Mouse (Mus musculus) frontal cortex, adult 2 months (tissue): Measurements from ENCODE around the gene Nell2. TPM values are rescaled to one million over a fixed set of nuclear protein-coding genes. Genes with fewer than 3 reads are reported as not detected.
A peak's percentile ranks its signal among the peaks of the same experiment; 100 is the strongest.
"Not testable (repeated sequence)": the region's sequence is repeated elsewhere in the genome, so short reads cannot be mapped to it uniquely, and the experiment has no call there.

Source experiments
- DNase-seq, 2 experiments: peaks; one replicate each; pipeline ENCODE4 v3.0.0; 2022; ENCODE audit warnings: low spot score in 1 of 2; ENCODE audit errors: extremely low spot score in 1 of 2
- polyA plus RNA-seq: library from polyadenylated mRNA; depleted of rRNA; stranded (reverse); fragments of >200 nt; gene quantifications from 2 replicates; pipeline ENCODE4 v1.2.3, GENCODE M21; 2012; rRNA removed

Nell2 gene
- polyA plus RNA-seq, result 243 and 292 TPM in 2 replicates

DNA sequence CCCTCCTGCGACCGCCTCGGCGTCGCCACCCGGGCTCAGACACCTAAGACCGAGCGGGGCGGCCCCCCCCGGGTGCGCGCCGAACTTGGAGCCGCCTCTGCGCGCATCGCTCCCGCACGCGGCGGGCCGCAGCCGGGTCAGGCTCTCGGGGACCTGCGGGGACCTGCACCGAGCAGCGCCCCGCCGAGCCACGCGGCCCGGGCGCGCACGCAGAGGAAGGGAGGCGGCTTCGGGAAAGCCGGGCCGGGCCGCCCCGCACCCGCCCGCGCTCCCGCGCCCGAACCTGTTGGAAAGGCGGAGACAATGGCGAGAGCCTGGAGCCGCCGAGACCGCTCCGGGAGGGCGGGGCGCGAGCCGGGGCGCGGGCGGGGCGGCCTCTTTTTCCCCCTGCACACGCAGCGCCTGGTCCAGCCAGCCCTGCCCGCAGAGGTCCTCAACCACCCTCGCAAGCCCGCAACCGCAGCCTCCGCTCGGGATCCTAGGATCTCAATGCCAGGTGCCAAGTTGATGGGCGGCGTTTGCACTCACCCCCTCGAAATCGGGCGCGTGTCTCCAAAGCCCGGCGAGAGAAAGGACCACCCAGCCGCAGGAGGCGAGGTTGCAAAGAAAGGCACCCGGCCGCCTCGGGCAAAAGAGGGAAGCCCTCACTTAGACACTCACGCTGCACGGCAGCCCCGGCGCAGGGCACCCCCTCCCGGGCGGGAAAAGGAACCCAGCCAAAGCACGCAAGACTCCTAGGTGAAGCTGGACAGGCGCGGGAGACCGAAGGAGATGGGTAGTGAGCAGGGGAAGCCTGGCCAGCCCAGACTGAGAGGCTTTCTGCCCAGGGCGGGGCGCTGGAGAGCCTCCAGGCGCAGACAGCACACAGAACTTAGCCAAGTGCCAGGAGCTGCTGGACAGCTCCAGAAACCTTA lies at the start of gene Nell2:
Nell2 (minus strand) TSS at position 612 of the 914 bp plus-strand sequence.
- DNase-seq, result peak in 1 of 2 experiments; percentile 74

DNA sequence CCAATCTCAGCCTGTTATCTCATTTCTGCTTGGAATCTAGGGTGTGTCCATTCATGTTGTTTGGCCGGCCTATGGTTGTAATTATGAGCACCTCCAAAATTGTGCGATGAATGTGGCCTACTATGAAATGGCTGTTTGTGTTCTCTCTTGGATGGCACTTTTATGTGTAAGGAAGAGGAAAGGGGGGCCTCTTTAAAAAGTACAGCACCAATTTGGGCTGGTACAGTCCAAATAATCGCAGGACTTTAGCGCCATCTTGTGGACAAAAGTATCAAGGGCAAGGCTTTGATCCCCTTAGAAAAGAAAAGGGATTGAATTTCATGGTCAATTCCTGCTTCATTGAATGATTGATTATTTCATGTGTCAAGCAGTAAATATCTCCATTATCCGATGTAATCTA lies 46.3 kb upstream of the Nell2 start:
- DNase-seq, result peak; percentile 25 to 92

- peak in 1 of 2 experiments; percentile 39 for DNase-seq
Measured at GRCm38 (mm10) chr15:95569606-95570005, 41.2 kb upstream of the Nell2 start.

DNA sequence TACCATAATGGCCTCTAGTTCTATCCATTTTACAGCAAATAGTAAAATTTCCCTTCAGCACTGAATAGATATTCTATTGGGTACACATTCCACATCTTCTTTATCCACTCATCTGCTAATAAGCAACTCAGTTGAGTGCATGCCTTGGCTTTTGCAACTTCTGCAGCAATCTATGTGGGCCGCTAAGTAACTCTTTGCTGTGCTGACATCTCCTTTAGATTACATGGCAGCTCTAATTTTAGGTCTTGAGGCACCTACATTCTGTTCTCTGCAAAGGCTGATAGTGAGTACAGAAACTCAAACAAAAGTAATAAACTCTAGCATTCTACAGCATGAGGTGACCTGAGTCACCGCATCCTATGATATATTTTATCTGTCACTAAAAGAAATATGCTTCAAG lies 36.8 kb upstream of the Nell2 start:
- no peak for DNase-seq

GRCm38 (mm10) chr15:95561303-95561702 lies 32.9 kb upstream of the Nell2 start:
- DNase-seq, result no peak

GRCm38 (mm10) chr15:95550011-95550410 lies 21.7 kb upstream of the Nell2 start:
- no peak for DNase-seq

GRCm38 (mm10) chr15:95542632-95543031 lies 14.3 kb upstream of the Nell2 start:
- DNase-seq, result no peak

- DNase-seq, result peak in 1 of 2 experiments; percentile 55
Measured at GRCm38 (mm10) chr15:95536724-95537123, 8.4 kb upstream of the Nell2 start.

DNA sequence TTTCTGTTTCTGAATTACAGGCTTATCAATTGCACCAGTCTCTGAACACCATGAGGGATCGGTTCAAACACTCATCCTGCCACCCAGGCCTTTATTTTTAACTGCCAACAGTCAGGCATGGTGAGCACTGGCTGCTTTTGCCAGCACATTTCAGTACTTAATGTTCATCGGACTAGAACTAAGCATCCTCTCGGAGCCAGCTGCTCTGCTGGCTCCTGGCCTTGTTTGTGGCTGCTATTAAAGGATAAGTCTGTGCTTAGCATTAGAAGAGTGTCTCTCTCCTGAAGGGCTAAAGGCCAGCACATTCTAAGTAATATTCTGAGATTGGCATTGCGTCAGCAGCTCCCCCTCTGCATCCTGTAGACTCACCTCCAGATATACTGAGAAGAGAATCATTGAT lies 7.9 kb upstream of the Nell2 start:
- no peak for DNase-seq

GRCm38 (mm10) chr15:95534644-95535043 lies 6.3 kb upstream of the Nell2 start:
- peak in 1 of 2 experiments; percentile 50 for DNase-seq

DNA sequence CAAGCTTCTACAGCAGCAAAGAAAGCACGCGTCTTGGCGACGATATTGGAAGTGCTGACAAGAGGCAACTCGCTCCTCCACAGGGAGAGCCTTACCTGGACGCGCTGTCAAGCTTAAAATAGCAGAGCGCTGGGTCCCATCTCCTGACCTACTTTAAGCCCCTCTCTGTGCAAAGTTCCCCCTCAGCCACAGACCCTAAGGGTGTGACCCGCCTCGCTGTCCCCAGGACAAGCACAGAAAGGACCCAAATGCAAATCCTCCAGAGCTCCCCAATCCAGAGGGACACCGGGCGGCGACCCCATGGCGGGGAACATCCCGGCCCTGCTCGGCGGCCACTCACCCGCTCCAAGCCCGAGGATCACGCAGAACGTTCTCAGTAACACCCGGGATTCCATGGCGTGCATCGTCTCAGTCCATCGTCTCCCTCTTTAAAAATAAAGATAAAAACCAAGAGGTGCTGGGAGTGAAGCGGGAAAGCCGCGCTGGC lies 855 bp downstream of the Nell2 start:
- DNase-seq, result no peak

DNA sequence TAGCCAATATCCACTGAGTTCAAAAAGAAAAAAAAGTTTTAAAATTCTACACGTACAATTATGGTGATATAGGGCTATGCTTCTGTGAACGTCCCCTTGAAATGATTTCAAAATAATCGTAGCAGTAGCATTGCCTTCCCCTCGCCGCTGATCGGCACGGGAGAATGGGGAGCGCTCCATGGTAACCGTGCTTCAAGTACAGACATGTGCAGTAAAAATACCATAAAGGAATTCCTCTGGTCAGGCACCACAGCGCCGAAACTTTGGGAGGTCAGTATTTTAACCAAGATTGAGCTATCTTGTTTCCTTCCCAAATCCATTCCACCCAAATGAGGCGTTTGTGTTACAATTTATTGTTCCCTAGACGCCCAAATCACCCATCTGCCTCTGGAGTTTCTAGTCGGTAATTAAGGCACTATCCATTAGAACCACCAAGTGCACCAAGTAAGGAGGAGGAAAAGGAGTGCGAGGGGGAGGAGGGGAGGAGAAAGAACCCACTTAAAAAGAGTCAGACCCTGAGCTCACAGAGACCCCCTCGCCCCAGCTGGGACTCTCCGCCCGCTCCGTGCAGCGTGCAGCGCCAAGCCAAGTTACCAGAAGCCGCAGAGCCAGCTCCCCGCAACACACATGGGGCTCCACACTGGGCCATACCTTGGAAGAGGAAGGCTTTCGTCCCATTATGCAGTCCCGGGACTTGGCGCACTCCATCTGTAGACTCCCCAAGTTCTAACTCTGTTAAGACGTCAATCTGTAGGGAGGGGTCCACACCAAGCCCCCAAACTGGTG lies 1.5 kb downstream of the Nell2 start:
- DNase-seq, result no peak

DNA sequence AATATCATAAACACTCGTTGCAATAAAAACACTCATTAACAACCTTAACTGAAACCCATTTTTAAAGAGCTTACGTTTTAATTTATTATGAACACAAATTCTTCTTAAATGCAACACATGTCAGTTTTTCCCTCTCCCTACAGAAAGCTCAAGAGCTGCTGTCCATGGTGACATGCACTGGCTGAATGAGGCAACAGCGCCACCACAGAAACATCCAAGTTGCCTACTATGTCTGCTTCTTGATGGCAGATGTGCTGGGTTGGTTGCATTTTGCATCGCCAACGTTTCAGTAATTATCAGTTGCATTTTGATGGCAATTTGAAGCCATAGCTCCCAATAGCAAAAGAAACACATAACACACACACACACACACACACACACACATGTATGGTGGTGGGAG lies 2.4 kb downstream of the Nell2 start:
- peak in 1 of 2 experiments; percentile 84 for DNase-seq

DNA sequence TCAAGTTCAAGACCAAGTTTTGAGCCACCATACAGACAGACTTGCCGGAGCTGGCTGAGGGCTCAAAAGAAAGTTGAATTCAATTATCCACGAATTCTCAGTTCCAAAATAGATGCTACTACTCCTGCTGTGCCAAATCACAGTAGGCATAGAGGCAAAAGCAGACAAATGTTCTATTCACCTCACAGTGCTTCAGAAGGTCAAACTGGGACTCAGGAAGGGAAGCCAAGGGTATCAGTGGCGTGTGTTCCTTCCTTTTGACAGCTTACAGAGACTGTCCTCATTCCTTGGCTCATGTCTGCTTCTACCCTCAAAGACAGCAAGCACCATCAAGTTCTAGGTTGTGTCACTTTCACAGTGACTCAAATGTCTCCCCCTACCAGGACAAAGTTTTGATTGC lies 10.2 kb downstream of the Nell2 start:
- DNase-seq, result no peak

DNA sequence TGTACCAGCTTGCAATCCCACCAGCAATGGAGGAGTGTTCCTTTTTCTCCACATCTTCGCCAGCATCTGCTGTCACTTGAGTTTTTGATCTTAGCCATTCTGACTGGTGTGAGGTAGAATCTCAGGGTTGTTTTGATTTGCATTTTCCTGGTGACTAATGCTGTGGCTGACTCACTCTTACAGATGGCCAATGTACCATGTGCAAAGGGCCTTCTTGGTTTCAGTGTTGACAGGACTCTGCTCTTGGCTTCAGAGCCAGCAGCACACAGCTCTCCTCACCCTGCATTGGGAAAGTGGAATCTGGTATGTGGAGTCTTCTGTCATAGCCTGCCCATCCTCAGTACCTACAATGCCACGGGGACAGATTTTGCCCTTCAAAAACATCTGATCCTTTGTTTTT lies 15.1 kb downstream of the Nell2 start:
- not testable (repeated sequence) for DNase-seq

GRCm38 (mm10) chr15:95495666-95496065 lies 32.7 kb downstream of the Nell2 start:
- DNase-seq, result peak in 1 of 2 experiments; percentile 57

DNA sequence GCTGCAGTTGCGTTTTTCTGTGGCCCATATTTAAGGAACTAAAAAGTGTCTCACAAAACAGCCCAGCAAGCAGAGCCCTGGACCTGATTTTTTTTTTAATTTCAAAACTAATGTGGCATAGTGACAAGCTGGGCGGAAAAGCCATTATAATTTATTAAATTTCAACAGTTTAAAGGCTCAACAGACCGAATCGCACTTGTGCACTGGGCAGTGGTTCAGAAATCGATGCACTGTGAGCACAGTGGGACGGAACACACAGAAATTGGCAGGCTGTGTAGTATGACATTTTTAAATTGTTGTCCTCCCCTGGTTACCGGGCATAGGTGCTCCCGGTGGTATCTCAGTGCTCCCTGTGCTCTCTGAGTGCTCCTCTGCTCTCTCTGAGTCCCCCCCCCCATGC lies 33.2 kb downstream of the Nell2 start:
- DNase-seq, result no peak

DNA sequence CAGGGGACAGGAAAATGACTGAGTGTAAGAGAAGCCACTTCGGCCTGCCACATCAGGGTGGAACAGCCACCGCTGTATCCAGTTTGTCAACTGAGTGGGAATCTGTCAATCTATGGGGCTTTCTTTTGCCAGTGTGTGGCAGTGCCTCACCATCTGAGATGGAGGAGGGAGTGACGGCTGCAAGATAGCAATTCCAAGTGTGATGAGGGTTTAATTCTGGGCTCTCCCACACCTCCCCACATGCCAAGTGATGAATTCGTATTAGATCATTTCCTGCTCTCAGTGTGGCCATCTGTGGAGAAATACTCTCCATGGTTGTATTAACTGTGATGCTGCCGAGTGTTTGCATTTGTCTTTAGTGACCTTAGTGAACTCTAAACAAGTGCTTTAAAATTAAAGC lies 36.2 kb downstream of the Nell2 start:
- peak; percentile 80 to 82 for DNase-seq

DNA sequence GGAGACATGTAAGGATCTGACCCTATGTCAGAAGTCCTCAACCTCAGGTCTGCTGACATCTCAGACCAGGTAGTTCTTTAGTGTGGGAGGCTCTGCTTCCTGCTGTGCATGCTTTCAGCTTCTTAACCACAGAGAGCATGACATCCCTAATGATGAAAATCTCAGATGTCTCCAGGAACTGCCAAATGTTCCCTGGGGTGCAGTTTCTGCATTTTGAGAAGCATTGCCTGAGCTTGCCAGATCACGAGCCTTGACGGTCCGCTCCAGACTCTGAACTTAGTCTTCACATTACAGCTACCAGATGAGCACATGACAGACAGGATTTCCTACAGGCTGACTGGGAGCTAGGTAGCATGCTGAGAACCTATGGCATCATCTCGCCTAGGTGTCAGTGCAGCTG lies 39.2 kb downstream of the Nell2 start:
- DNase-seq, result no peak

GRCm38 (mm10) chr15:95487961-95488360 lies 40.4 kb downstream of the Nell2 start:
- peak; percentile 84 to 87 for DNase-seq

- no peak for DNase-seq
Measured at GRCm38 (mm10) chr15:95482002-95482401, 46.4 kb downstream of the Nell2 start.
